Mouse (Mus musculus) lung, embryonic 14.5 days (tissue): ENCODE measurements at regions not wholly inside any gene's neighbourhood (a gene's known extent, or its start where the extent isn't known, plus 50 kb on each side); places are given as distances from the start of the nearest gene placed in this dataset.
"Not testable (repeated sequence)": the region's sequence is repeated elsewhere in the genome, so short reads cannot be mapped to it uniquely, and the experiment has no call there.

Experiments used
- ATAC-seq: fragments of 200-750 bp; cut with Nextera tagmentation; 2 replicates; pipeline ENCODE4 v1.8.0; 2017; ENCODE audit warnings: mild to moderate bottlenecking, moderate TSS enrichment, moderate library complexity; ENCODE audit not compliant: insufficient read depth
- DNase-seq: peaks from one replicate; pipeline ENCODE4 v3.0.0-alpha.2; 2015
- H3K27ac ChIP-seq: fragments of 300-500 bp; sonication (generic); 2 replicates; pipeline ENCODE4 v1.5.1; 2014; ENCODE audit warnings: low read depth, mild to moderate bottlenecking, moderate library complexity
- H3K27me3 ChIP-seq: fragments of 300-500 bp; sonication (generic); 2 replicates; pipeline ENCODE4 v1.6.1; 2014; ENCODE audit warnings: low read length, control low read depth; ENCODE audit not compliant: insufficient read depth
- H3K36me3 ChIP-seq: fragments of 300-500 bp; sonication (generic); 2 replicates; pipeline ENCODE4 v1.6.1; 2014; ENCODE audit warnings: control low read depth; ENCODE audit not compliant: insufficient read depth
- H3K4me1 ChIP-seq: fragments of 300-500 bp; sonication (generic); 2 replicates; pipeline ENCODE4 v1.6.1; 2014; ENCODE audit warnings: antibody characterized with exemption, control low read depth; ENCODE audit not compliant: insufficient read depth
- H3K4me2 ChIP-seq: fragments of 300-500 bp; sonication (generic); 2 replicates; pipeline ENCODE4 v1.6.1; 2014; ENCODE audit warnings: mild to moderate bottlenecking
- H3K4me3 ChIP-seq: fragments of 300-500 bp; sonication (generic); 2 replicates; pipeline ENCODE4 v1.5.1; 2014; ENCODE audit warnings: low read depth, low read length
- H3K9ac ChIP-seq: fragments of 300-500 bp; sonication (generic); 2 replicates; pipeline ENCODE4 v1.6.1; 2014
- H3K9me3 ChIP-seq: fragments of 300-500 bp; sonication (generic); 2 replicates; pipeline ENCODE4 v1.6.1; 2016; ENCODE audit warnings: low read depth, low read length, control low read depth
- CTCF ChIP-seq: IDR thresholded peaks from 2 replicates; pipeline ENCODE4 v1.5.1; 2016; ENCODE audit warnings: antibody characterized with exemption, low read depth
- WGBS: fragments of 180-500 bp; shearing (Covaris S2); extraction: QIAGEN DNeasy Blood & Tissue Kit; methylation state at CpG from one replicate; pipeline ENCODE4 v1.1.7; 2014; 5-methylcytosine and 5-hydroxymethylcytosine counted together

DNA sequence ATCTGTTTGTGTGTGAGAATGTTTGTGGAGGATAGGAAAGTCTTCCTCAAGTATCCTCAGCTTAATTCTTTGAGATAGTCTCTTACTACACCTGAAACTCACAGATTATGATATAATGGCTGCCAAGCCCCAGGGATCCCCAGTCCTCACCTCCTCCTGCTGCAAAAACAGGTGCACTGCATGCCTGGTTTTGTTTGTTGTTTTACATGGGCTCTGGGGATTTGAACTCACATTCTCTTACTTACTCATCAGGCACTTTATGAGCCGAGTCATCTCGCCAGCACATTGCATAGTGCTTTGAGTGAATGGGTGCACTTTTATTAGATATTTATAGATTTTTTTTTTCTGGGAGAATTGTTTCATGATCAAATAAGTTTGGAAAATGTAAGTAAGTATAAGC, 56.3 kb downstream of the Mterf1b start:
- H3K4me3 ChIP-seq = no peak overlapping the region
- H3K9me3 ChIP-seq = no peaks in the 10 kb centered on the region
- no peaks in the 10 kb centered on the region for H3K36me3 ChIP-seq
- ATAC-seq (no peak), DNase-seq (no peak)
- H3K9ac ChIP-seq = no peak overlapping the region
- no peak overlapping the region for H3K27ac ChIP-seq
- H3K4me1 ChIP-seq = no peaks in the 10 kb centered on the region
- no peak overlapping the region for H3K4me2 ChIP-seq
- 86% methylated on average over 2 of the region's 2 CpGs for WGBS
- TF ChIP-seq CTCF = no peak
- H3K27me3 ChIP-seq = no peaks in the 10 kb centered on the region

DNA sequence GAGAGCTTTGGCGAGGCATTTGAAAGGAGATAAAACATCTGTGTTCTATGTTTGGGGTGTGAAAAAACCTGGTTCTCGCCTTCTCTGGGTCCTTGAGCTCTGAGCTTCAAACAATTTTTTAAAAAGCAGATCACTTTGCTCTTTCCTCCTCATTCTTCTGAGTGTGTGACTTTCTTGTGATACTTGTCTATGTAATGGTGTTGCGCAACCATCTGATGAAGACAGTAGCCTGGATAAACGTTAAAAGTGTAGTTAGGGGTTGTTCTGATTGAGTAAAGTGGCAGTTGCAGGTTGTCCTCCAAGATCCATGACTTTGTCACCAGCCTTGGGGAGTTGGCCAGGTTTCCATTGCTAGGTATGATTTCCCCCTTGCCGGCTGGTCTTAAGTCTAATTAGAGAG, 62.1 kb downstream of the Mterf1b start:
- not testable (repeated sequence) for H3K9me3 ChIP-seq, H3K4me3 ChIP-seq, H3K27me3 ChIP-seq, H3K36me3 ChIP-seq, H3K4me1 ChIP-seq, H3K27ac ChIP-seq, ATAC-seq, H3K4me2 ChIP-seq, DNase-seq, H3K9ac ChIP-seq
- WGBS = 76% methylated on average over 5 of the region's 5 CpGs

GRCm38 (mm10) chr5:4257048-4257750, 65.0 kb downstream of the Mterf1b start:
- Histone ChIP-seq H3K36me3 (no peaks in the 10 kb centered on the region), H3K4me3 (no peak overlapping the region), H3K9me3 (no peaks in the 10 kb centered on the region), H3K27ac (no peak overlapping the region), H3K27me3 (no peaks in the 10 kb centered on the region), H3K4me1 (no peaks in the 10 kb centered on the region), H3K9ac (no peak overlapping the region), H3K4me2 (no peak overlapping the region)
- TF ChIP-seq CTCF = no peak
- no peak for ATAC-seq
- 36% methylated on average over 12 of the region's 12 CpGs for WGBS
- DNase-seq = no peak

DNA sequence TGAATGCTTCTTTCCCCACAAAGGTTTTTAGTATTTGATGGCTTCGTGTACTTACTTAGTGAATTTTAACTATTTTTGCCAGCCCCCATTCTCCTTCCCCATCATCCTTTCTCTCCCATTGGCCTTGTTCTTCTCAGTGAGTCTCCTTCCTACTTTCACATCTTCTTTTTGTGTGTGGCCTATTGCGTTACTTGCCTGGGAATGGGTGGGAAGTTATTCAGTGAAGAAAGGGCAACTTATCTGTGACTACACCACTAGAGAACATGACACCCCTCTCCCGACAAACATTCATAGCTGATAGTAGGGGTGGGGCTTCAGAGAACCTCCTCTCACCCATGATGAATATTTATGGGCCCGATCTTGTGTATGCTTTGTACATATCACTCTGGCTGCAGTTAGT, 67.1 kb downstream of the Mterf1b start:
- no peak for ATAC-seq
- no peaks in the 10 kb centered on the region for H3K36me3 ChIP-seq

GRCm38 (mm10) chr5:4262666-4263065, 70.5 kb downstream of the Mterf1b start:
- TF ChIP-seq CTCF = peak; percentile 62
- ATAC-seq (no peak), DNase-seq (no peak)
- Histone ChIP-seq H3K27ac (no peak overlapping the region), H3K4me1 (no peaks in the 10 kb centered on the region), H3K4me3 (no peak overlapping the region), H3K9ac (no peak overlapping the region), H3K27me3 (no peaks in the 10 kb centered on the region), H3K9me3 (no peaks in the 10 kb centered on the region), H3K36me3 (no peaks in the 10 kb centered on the region), H3K4me2 (no peak overlapping the region)
- 93% methylated on average over 1 of the region's 1 CpGs for WGBS

More for the DNA sequence above, 67.1 kb downstream of the Mterf1b start:
- Histone ChIP-seq H3K27me3 (no peaks in the 10 kb centered on the region), H3K4me1 (no peaks in the 10 kb centered on the region), H3K27ac (no peak overlapping the region), H3K9me3 (no peaks in the 10 kb centered on the region), H3K4me3 (no peak overlapping the region), H3K4me2 (no peak overlapping the region), H3K9ac (no peak overlapping the region)
- TF ChIP-seq CTCF = no peak
- no peak for DNase-seq
- WGBS = 77% methylated on average over 4 of the region's 4 CpGs

DNA sequence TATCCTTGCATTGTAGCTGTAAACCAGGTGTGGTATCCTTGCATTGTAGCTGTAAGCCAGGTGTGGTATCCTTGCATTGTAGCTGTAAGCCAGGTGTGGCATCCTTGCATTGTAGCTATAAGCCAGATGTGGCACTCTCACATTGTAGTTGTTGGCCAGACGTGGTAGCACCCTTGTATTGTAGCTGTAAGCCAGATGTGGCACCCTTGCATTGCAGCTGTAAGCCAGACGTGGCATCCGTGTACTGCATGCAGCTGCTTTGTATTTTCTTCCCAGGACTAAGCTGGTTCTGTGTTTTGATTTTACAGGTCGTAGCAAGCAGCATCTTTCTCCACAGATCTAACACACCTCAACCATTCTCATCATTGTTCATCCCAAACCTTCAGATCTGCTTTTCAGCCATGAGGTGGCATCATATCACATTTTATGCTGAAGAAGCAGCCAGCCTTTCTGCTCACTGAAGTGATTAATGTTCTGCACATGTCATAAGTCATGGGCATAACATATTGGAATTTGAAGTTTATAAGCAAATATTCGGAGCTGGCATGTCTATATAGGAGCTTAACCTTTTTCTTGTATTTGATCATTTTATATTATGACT, 71.5 kb downstream of the Mterf1b start:
- ATAC-seq = no peak
- H3K4me2 ChIP-seq = no peak overlapping the region
- no peaks in the 10 kb centered on the region for H3K4me1 ChIP-seq
- H3K36me3 ChIP-seq = no peaks in the 10 kb centered on the region
- no peak overlapping the region for H3K27ac ChIP-seq
- no peaks in the 10 kb centered on the region for H3K9me3 ChIP-seq
- H3K4me3 ChIP-seq = no peak overlapping the region
- WGBS = 60% methylated on average over 5 of the region's 5 CpGs
- peak; percentile 52 for DNase-seq
- H3K27me3 ChIP-seq = no peaks in the 10 kb centered on the region
- no peak overlapping the region for H3K9ac ChIP-seq
- TF ChIP-seq CTCF = peak; percentile 59

DNA sequence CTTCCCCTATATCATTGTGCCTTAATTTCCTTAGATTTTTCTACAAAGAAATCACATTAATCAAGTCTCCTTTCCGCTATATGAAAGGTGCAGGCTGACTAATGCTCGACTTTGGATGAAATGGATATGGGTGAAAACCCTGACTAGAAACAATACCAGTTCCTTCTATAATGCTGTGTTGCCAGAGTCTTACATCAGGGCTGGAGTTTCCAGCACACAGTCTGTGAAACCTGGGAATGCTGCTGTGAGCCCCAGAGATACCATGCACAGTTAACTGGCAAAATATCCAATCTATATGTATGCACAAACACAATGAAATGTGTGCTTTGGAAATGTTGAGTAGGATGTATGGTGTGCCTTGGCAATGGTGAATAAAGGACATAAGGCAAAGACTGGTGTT, 75.5 kb downstream of the Mterf1b start:
- no peaks in the 10 kb centered on the region for H3K9me3 ChIP-seq
- H3K4me3 ChIP-seq = no peak overlapping the region
- 73% methylated on average over 2 of the region's 2 CpGs for WGBS
- no peaks in the 10 kb centered on the region for H3K36me3 ChIP-seq
- TF ChIP-seq CTCF = no peak
- no peak overlapping the region for H3K4me2 ChIP-seq
- H3K9ac ChIP-seq = no peak overlapping the region
- H3K27me3 ChIP-seq = no peaks in the 10 kb centered on the region
- DNase-seq (no peak), ATAC-seq (no peak)
- H3K27ac ChIP-seq = no peak overlapping the region
- H3K4me1 ChIP-seq = no peaks in the 10 kb centered on the region
